Mouse (Mus musculus): ENCODE measurements around the gene Ccdc110. TPM values are rescaled to one million over a fixed set of nuclear protein-coding genes. Genes with fewer than 3 reads are reported as not detected.
A peak's percentile ranks its signal among the peaks of the same experiment; 100 is the strongest.

Ccdc110 gene
- 0.05 TPM in 1 of 2 replicates, not detected in the other for polyA plus RNA-seq (2015; fragmentation: Nextera tagmentation; extraction: Ambion mirVana)

DNA sequence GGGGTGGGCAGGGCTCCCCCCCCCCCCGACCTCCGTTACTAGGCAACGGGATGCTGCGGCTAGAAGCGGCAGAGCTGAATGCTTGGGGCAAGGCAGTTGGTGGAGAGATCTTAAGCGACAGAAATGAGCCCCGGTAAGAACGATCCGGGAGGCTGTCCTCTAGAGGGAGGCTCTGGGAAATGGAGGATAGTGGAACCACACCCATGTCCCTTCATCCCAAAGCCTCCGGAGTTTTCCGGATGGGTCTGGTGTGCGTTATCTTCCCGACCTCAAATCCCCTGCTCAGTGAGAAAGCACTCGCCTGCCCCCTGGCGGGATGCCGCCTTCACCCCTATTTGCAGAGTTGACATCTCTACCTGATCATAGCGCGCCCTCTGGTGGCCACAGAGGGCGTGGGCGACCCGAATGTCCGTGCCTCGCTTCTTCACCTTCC lies at the start of gene Ccdc110:
Gene Ccdc110 (plus strand): TSS at position 38 of the 433 bp plus-strand sequence.
- Histone ChIP-seq H3K27ac (no peak within 1 kb of the TSS), H3K4me2 (peak within 1 kb of the TSS; percentile 51), H3K9ac (no peak within 1 kb of the TSS), H3K36me3 (no peaks in the 10 kb centered on the region), H3K4me3 (peak within 1 kb of the TSS; percentile 38), H3K4me1 (no peaks in the 10 kb centered on the region), H3K9me3 (no peaks in the 10 kb centered on the region), H3K27me3 (no peaks in the 10 kb centered on the region)
- 2% methylated on average over 23 of the region's 23 CpGs for WGBS
- peak; percentile 35; the same call in 1 of the 2 replicates for ATAC-seq (ENCODE audit: insufficient number of reproducible peaks, low FRiP score, low TSS enrichment, low read depth)

DNA sequence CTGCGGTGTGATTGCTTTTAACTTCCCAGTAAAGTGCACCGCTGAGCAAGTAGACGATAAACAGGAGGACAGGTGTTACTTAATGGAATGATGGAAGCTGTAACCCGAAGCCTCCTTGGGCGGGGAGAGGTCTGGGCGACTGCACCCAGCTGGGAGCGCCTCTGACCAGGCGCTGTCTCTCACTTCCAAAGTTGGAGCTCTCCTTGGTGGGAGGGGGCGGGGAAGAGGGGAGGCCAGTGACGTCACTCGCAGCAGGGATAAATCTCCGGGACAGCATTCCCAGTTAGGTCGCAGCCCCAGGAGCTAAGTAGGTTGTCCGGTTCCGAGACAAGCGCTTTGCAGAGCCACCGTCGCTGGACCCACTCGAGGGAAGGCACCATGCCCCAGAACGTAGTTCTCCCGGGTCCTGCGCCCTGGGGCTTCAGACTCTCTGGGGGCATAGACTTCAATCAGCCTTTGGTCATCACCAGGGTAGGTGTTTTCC lies 49.2 kb upstream of the Ccdc110 start, which contains the start of gene Pdlim3:
Gene Pdlim3 (plus strand): TSS at position 260 of the 484 bp plus-strand sequence.
- Histone ChIP-seq H3K4me3 (peak within 1 kb of the TSS; percentile 42), H3K27ac (peak within 1 kb of the TSS; percentile 54), H3K9me3 (no peaks in the 10 kb centered on the region), H3K36me3 (no peaks in the 10 kb centered on the region), H3K4me1 (peaks cover 12% of the 10 kb centered on the region), H3K4me2 (peak within 1 kb of the TSS; percentile 74), H3K27me3 (peaks cover 3% of the 10 kb centered on the region; the same call in 1 of the 2 replicates), H3K9ac (peak within 1 kb of the TSS; percentile 41; the same call in 1 of the 2 replicates)
- peak; percentile 65; the same call in 1 of the 2 replicates for ATAC-seq (ENCODE audit: insufficient number of reproducible peaks, low FRiP score, low TSS enrichment, low read depth)
- under 1% methylated on average over 22 of the region's 22 CpGs for WGBS

DNA sequence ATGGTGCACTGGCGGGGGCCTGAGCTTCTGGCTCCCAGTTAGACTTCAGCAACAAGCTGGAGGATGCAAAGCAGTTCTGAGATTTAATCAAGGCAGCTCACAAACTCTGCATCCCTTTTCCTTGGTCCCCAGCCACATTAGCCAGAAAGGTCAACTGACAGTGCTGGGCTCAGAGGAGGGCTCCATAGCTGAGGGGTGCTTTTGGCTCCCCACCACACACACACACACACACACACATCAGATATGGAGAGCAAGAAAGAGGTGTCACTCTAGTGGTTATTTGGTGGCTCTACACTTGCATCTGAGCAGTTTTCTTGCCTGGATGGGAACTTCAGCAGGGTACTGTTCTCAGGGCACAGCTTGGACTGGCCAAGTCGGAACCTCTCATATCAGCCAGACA lies 48.6 kb upstream of the Ccdc110 start:
- WGBS = 27% methylated on average over 2 of the region's 2 CpGs
- H3K4me3 ChIP-seq = peak overlapping the region; percentile 42
- H3K27me3 ChIP-seq = peaks cover 3% of the 10 kb centered on the region; the same call in 1 of the 2 replicates
- H3K9me3 ChIP-seq = no peaks in the 10 kb centered on the region
- H3K9ac ChIP-seq = peak overlapping the region; percentile 41; the same call in 1 of the 2 replicates
- ATAC-seq (ENCODE audit: insufficient number of reproducible peaks, low FRiP score, low TSS enrichment, low read depth) = no peak; the same call in 1 of the 2 replicates
- no peaks in the 10 kb centered on the region for H3K36me3 ChIP-seq
- peak overlapping the region; percentile 54 for H3K27ac ChIP-seq
- H3K4me2 ChIP-seq = peak overlapping the region; percentile 74
- peaks cover 12% of the 10 kb centered on the region for H3K4me1 ChIP-seq

DNA sequence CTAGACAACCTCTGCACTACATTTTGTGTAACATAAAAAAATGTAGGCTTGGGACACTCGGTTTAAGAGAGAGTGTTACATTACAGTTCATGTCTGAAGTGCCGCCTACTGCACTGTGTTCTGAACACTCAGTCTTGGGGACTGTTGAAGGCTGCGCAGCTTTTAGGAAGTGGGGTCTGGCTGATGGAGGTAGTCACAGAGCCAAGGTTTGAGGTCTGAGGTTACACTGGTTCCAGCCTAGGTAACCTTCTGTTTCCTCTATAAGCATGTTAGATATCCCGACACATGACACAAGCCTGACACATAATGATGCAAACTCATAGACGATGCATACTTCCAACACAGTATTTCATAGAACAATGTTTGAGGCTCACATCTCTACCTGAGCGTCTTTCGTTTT lies 44.7 kb upstream of the Ccdc110 start:
- no peak for ATAC-seq (ENCODE audit: insufficient number of reproducible peaks, low FRiP score, low TSS enrichment, low read depth)
- no peak overlapping the region for H3K4me2 ChIP-seq
- WGBS = 87% methylated on average over 7 of the region's 7 CpGs
- H3K27me3 ChIP-seq = no peaks in the 10 kb centered on the region
- H3K9me3 ChIP-seq = no peaks in the 10 kb centered on the region
- H3K4me3 ChIP-seq = no peak overlapping the region
- peaks cover 7% of the 10 kb centered on the region for H3K4me1 ChIP-seq
- no peak overlapping the region for H3K9ac ChIP-seq
- no peak overlapping the region for H3K27ac ChIP-seq
- no peaks in the 10 kb centered on the region for H3K36me3 ChIP-seq

DNA sequence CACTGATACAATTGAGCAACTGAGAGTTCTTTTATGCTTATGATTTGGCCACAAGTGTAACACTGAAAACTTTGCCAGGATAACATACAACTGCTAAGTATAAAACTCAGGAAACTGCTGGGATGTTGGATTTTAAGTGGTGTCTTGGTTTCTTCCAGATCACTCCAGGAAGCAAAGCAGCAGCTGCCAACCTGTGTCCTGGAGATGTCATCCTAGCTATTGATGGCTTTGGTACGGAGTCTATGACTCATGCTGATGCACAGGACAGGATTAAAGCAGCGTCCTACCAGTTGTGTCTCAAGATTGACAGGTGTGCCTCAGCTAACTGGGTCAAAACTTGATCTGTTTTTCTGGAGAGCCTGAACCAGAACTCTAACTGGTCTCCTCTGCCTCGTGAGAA lies 37.8 kb upstream of the Ccdc110 start:
- no peak for ATAC-seq (ENCODE audit: insufficient number of reproducible peaks, low FRiP score, low TSS enrichment, low read depth)
- H3K27me3 ChIP-seq = no peaks in the 10 kb centered on the region
- no peak overlapping the region for H3K27ac ChIP-seq
- no peak overlapping the region for H3K4me2 ChIP-seq
- H3K9me3 ChIP-seq = no peaks in the 10 kb centered on the region
- 83% methylated on average over 3 of the region's 3 CpGs for WGBS
- H3K9ac ChIP-seq = no peak overlapping the region
- H3K4me1 ChIP-seq = no peaks in the 10 kb centered on the region
- H3K4me3 ChIP-seq = no peak overlapping the region
- no peaks in the 10 kb centered on the region for H3K36me3 ChIP-seq

DNA sequence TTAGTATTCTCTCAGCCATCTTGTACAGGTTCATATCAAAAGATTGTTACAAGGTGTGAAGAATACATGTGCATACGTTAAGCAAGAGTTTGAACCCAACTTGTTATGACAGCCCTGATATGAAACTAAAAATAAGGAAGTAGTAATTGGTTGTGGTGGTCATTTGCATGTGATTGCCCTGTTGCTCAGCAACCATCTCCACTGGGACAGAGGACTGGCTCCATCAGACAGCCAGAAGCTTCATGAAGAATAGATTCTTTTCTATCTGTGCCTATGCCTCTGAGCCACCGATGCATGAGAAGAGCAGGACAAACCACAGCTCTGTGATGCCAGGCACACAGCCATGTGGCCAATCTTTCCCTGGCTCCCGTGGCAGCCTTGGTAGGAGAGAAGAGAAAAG lies 34.6 kb upstream of the Ccdc110 start:
- Histone ChIP-seq H3K9me3 (no peaks in the 10 kb centered on the region), H3K9ac (no peak overlapping the region), H3K27ac (no peak overlapping the region), H3K36me3 (no peaks in the 10 kb centered on the region), H3K4me3 (no peak overlapping the region), H3K27me3 (no peaks in the 10 kb centered on the region), H3K4me1 (no peaks in the 10 kb centered on the region; the same call in 1 of the 2 replicates), H3K4me2 (no peak overlapping the region)
- ATAC-seq (ENCODE audit: insufficient number of reproducible peaks, low FRiP score, low TSS enrichment, low read depth) = no peak
- WGBS = 90% methylated on average over 3 of the region's 3 CpGs

DNA sequence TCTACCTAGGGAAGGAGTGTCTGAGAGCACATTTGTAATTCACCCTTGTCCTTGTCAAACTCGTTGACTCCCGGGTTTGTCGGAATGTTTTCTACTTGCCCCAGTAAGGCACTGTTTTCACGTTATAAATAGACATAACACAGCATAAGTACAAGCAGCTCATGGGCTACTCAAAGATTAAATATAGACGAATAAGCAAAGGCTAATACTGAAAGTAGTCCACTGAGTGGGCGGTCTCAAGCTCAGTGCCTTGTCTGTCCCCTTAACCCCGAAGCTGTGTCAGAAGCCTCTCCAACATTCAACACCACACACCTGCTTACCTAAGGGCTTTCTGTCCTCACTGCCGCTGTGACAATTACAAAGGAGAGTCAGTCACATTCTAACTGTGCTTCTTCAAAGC lies 32.8 kb upstream of the Ccdc110 start:
- Histone ChIP-seq H3K9me3 (no peaks in the 10 kb centered on the region), H3K4me3 (no peak overlapping the region), H3K27me3 (no peaks in the 10 kb centered on the region), H3K27ac (no peak overlapping the region), H3K4me1 (no peaks in the 10 kb centered on the region; the same call in 1 of the 2 replicates), H3K4me2 (no peak overlapping the region), H3K9ac (no peak overlapping the region), H3K36me3 (no peaks in the 10 kb centered on the region)
- no peak for ATAC-seq (ENCODE audit: insufficient number of reproducible peaks, low FRiP score, low TSS enrichment, low read depth)
- WGBS = 74% methylated on average over 8 of the region's 8 CpGs

DNA sequence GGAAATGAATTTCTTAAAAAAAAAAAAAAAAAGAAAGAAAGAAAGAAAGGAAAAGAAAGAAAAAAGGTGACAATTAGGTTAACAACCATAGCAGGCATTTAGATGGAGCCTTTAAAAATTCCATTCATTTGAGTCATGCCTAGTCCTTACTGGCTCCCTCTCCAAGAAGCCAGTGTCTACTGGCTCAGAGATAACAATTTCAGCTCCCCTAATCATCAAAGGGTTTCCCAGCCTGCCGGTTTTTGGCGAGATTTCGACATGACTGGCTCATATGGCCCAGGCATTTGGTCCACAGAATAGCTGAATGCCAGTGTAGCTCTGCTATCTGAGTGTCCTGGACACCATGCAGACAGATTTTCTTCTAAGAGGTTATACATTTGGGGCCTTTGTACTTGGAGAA lies 30.8 kb upstream of the Ccdc110 start:
- no peak overlapping the region for H3K4me2 ChIP-seq
- H3K9me3 ChIP-seq = no peaks in the 10 kb centered on the region
- no peak for ATAC-seq (ENCODE audit: insufficient number of reproducible peaks, low FRiP score, low TSS enrichment, low read depth)
- H3K4me3 ChIP-seq = no peak overlapping the region
- 10% methylated on average over 3 of the region's 3 CpGs for WGBS
- no peaks in the 10 kb centered on the region; the same call in 1 of the 2 replicates for H3K4me1 ChIP-seq
- H3K27me3 ChIP-seq = no peaks in the 10 kb centered on the region
- H3K9ac ChIP-seq = no peak overlapping the region
- no peaks in the 10 kb centered on the region for H3K36me3 ChIP-seq
- no peak overlapping the region for H3K27ac ChIP-seq

DNA sequence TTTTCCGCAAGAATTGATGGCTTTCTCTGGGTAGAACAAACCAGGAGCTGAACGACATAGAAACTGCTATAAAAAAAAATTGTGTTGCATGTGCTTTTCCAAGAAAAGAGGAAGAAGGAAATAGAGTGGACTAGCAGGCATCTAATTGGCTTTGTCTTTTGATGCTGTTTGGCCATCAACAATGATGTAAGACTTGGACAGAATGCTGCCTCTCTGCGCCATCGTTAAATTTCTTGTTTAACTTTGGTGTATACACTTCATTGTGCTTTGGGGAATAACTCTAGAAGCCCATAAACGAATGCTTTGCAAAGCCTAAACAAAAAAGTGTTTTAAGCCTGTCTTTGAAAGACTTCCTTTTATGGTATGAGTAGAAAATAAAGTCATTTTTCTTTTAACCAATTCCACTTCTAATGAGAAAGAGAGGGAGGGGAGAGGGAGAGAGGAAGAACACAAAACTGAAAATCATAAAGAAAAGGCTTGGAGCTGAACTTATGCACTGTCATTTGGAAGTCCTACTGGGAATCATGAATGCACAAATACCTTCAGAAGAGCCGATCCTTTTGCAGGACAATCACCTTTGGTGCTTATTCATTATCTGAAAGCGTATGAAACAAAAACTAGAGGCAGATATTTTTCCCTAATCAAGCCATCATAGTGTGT lies 28.7 kb upstream of the Ccdc110 start:
- no peak overlapping the region for H3K4me3 ChIP-seq
- ATAC-seq (ENCODE audit: insufficient number of reproducible peaks, low FRiP score, low TSS enrichment, low read depth) = no peak
- no peaks in the 10 kb centered on the region for H3K36me3 ChIP-seq
- H3K9me3 ChIP-seq = no peaks in the 10 kb centered on the region
- no peaks in the 10 kb centered on the region for H3K27me3 ChIP-seq
- no peak overlapping the region for H3K27ac ChIP-seq
- H3K4me2 ChIP-seq = no peak overlapping the region
- no peak overlapping the region for H3K9ac ChIP-seq
- H3K4me1 ChIP-seq = no peaks in the 10 kb centered on the region; the same call in 1 of the 2 replicates
- WGBS = 53% methylated on average over 7 of the region's 7 CpGs

DNA sequence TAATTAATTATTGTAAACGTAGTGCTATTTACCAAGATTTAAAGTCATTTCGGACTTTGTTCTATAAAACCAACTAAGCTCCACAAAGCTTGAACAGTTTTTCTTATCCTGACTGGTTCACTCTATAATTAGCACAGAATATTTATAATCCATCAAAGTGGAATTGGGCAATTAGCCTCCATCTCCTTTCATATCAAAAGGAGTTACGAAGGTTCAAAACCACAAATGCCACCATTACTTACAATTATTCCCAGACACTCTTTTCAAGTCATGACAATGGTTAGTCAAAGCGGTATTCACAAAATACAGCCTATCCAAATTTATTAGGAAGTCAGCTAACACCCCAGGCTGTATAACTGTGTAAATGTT lies 28.2 kb upstream of the Ccdc110 start:
- Histone ChIP-seq H3K9me3 (no peaks in the 10 kb centered on the region), H3K27ac (no peak overlapping the region), H3K4me1 (no peaks in the 10 kb centered on the region; the same call in 1 of the 2 replicates), H3K9ac (no peak overlapping the region), H3K27me3 (no peaks in the 10 kb centered on the region), H3K4me2 (no peak overlapping the region), H3K4me3 (no peak overlapping the region), H3K36me3 (no peaks in the 10 kb centered on the region)
- no peak for ATAC-seq (ENCODE audit: insufficient number of reproducible peaks, low FRiP score, low TSS enrichment, low read depth)
- WGBS = 66% methylated on average over 4 of the region's 4 CpGs

DNA sequence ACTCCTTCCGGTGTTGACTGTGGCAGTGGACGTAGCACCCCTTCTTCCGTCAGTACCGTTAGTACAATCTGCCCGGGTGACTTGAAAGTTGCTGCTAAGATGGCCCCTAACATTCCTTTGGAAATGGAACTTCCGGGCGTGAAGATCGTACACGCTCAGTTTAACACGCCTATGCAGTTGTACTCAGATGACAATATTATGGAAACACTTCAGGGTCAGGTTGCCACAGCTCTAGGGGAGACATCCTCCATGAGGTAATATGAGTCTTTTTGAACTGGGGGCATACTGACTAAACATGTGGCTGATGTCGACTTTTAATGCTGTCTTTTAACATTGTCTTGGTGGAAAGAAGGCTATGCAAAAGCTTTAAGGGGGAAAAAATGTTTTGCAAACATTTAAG lies 20.7 kb upstream of the Ccdc110 start:
- Histone ChIP-seq H3K27ac (no peak overlapping the region), H3K9me3 (no peaks in the 10 kb centered on the region), H3K27me3 (no peaks in the 10 kb centered on the region), H3K4me1 (peaks cover 6% of the 10 kb centered on the region; the same call in 1 of the 2 replicates), H3K4me2 (no peak overlapping the region), H3K4me3 (no peak overlapping the region), H3K36me3 (no peaks in the 10 kb centered on the region), H3K9ac (no peak overlapping the region)
- WGBS = 79% methylated on average over 11 of the region's 11 CpGs
- no peak for ATAC-seq (ENCODE audit: insufficient number of reproducible peaks, low FRiP score, low TSS enrichment, low read depth)

DNA sequence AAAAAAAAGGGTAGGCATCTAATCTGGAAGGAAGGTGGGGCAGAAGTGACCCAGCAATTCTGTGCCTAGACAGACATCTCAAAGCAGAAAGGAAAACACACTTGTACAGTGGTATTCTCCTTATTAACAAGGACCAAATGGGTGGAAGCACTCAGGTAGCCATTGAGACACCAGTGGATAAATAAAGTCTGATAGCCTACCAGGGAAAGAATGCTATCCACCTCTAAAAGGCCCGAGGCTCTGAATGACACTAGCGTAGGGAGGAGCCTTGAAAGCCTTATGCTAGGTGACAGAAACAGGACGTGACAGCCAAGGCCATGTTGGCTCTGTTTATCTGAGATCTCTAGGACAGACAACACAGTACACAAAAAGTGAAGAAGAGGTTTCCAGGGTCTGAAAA lies 17.9 kb upstream of the Ccdc110 start:
- H3K36me3 ChIP-seq = no peaks in the 10 kb centered on the region
- H3K4me2 ChIP-seq = no peak overlapping the region
- H3K27me3 ChIP-seq = no peaks in the 10 kb centered on the region
- H3K4me1 ChIP-seq = peaks cover 6% of the 10 kb centered on the region; the same call in 1 of the 2 replicates
- no peak for ATAC-seq (ENCODE audit: insufficient number of reproducible peaks, low FRiP score, low TSS enrichment, low read depth)
- WGBS = 77% methylated on average over 3 of the region's 3 CpGs
- no peaks in the 10 kb centered on the region for H3K9me3 ChIP-seq
- peak overlapping the region; percentile 52 for H3K27ac ChIP-seq
- no peak overlapping the region for H3K9ac ChIP-seq
- no peak overlapping the region for H3K4me3 ChIP-seq

All from limb, embryonic 15.5 days (tissue).